9 mouse cellular contexts compared by ENCODE assay signal in the genomic region with DNA sequence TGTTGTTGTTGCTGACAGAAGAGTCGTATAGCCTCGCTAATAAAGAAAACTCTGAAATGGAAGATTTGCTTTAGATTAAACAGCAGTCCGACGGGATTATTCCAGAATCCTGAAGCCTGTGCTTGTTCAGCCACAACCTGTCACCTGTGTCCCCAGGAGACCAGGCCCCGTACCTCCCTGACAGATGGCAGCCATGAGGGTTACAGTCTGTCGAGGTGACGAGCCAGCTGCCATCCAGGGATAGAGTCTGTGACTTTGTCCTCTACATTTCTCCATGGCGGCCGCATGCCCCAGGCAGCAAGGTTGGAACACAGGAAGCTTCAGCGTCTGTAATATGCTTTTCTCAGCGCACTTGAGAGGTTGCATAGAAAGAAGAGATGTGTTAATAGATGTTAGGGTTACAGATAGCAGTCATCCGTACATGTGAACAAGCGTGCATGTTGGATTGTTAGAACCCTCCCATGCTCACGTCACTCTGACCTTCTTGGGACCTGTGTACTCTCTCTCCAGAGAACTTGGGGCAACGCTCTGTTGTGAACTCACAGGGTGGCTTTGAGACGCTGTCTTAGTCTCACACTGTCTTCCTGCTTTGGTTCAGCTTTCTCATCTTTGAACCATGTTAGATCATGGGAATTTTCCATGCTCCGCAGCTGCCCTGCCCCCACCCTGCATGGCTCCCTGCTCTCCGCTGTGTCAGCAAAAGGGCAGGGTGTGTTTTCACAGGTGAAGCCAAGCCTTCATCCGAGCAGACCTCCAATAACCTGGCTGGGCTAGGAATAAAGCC.
DNase-seq lines count a peak whose midpoint lies in the region; ATAC-seq lines count a peak whose summit lies in the region.
"Had no signal": no experiment of that assay in that cellular context is flagged by ENCODE, and none has a peak within 500 bp of the region (broad histone marks: within the 10 kb centered on the region; RNA-seq: fewer than 3 reads in every experiment).

No protein-coding gene starts in this region.

- H3K27ac ChIP-seq in hindbrain, embryonic 11.5 days (ENCODE audit: low read depth, low read length), result no peak overlapping the region
- no peak overlapping the region for H3K27ac ChIP-seq in hindbrain, embryonic 14.5 days
- H3K27ac ChIP-seq in hindbrain, embryonic 13.5 days, result peak overlapping the region; percentile 48; the same call in 1 of the 2 replicates
- H3K27ac ChIP-seq in limb, embryonic 10.5 days, result 0 out of 2 replicates have a peak overlapping the region, but pooled peaks have one; percentile 25
- H3K27ac ChIP-seq: left cerebral cortex, adult 2 months had no signal

- peak; percentile 11 for DNase-seq in hindbrain, embryonic 11.5 days (ENCODE audit: low spot score)
- DNase-seq in hindbrain, embryonic 14.5 days (ENCODE audit: low spot score), result no peak
- DNase-seq in cerebellum, adult 18-20 months, result peak; percentile 89 to 91
- no peak for DNase-seq in limb, embryonic 10.5 days (ENCODE audit: low spot score)
- DNase-seq in spleen, postnatal 10 days (ENCODE audit: low spot score in 2 of 2), result no peak
- no peak for DNase-seq in right cerebral cortex, postnatal 4 days

- 72% methylated on average over 19 of the region's 19 CpGs for WGBS in hindbrain, embryonic 11.5 days
- WGBS in hindbrain, embryonic 14.5 days, result 68% methylated on average over 19 of the region's 19 CpGs
- WGBS in hindbrain, embryonic 13.5 days, result 76% methylated on average over 19 of the region's 19 CpGs
- 91% methylated on average over 19 of the region's 19 CpGs for WGBS in limb, embryonic 10.5 days

- no peak for ATAC-seq in hindbrain, embryonic 11.5 days (ENCODE audit: low FRiP score)
- no peak for ATAC-seq in hindbrain, embryonic 14.5 days (ENCODE audit: low FRiP score)
- no peak for ATAC-seq in hindbrain, embryonic 13.5 days (ENCODE audit: low FRiP score)
- no peak for ATAC-seq in megakaryocyte progenitor cell, adult 5-6 weeks (replicated peaks; ENCODE audit: poor library complexity)

- no peak overlapping the region for H3K9ac ChIP-seq in hindbrain, embryonic 11.5 days (ENCODE audit: low read depth, low read length)
- no peak overlapping the region for H3K9ac ChIP-seq in hindbrain, embryonic 14.5 days
- H3K9ac ChIP-seq in hindbrain, embryonic 13.5 days, result no peak overlapping the region

- no peak overlapping the region for H3K4me3 ChIP-seq in hindbrain, embryonic 11.5 days (ENCODE audit: low read depth, low read length)
- H3K4me3 ChIP-seq in hindbrain, embryonic 14.5 days (replicated peaks; ENCODE audit: low read length), result no peak overlapping the region
- no peak overlapping the region for H3K4me3 ChIP-seq in hindbrain, embryonic 13.5 days
- H3K4me3 ChIP-seq in limb, embryonic 10.5 days, result no peak overlapping the region
- H3K4me3 ChIP-seq: left cerebral cortex, adult 2 months had no signal

- H3K4me1 ChIP-seq in hindbrain, embryonic 11.5 days (replicated peaks; ENCODE audit: control insufficient read depth, insufficient read depth, low read length), result no peaks in the 10 kb centered on the region
- 0 out of 2 replicates have a peak, but pooled peaks cover 7% of the 10 kb centered on the region for H3K4me1 ChIP-seq in hindbrain, embryonic 14.5 days (replicated peaks; ENCODE audit: control insufficient read depth, insufficient read depth, low read length)
- peaks cover 7% of the 10 kb centered on the region for H3K4me1 ChIP-seq in hindbrain, embryonic 13.5 days (replicated peaks)
- 0 out of 2 replicates have a peak, but pooled peaks cover 4% of the 10 kb centered on the region for H3K4me1 ChIP-seq in limb, embryonic 10.5 days

- no peak overlapping the region for H3K4me2 ChIP-seq in hindbrain, embryonic 11.5 days (replicated peaks; ENCODE audit: low read depth, low read length)
- H3K4me2 ChIP-seq in hindbrain, embryonic 14.5 days (replicated peaks), result no peak overlapping the region
- H3K4me2 ChIP-seq in hindbrain, embryonic 13.5 days, result no peak overlapping the region

- no peaks in the 10 kb centered on the region for H3K27me3 ChIP-seq in hindbrain, embryonic 11.5 days (ENCODE audit: control insufficient read depth, insufficient read depth, low read length)
- no peaks in the 10 kb centered on the region for H3K27me3 ChIP-seq in hindbrain, embryonic 14.5 days (ENCODE audit: control insufficient read depth, insufficient read depth, low read length)
- no peaks in the 10 kb centered on the region for H3K27me3 ChIP-seq in hindbrain, embryonic 13.5 days
- no peaks in the 10 kb centered on the region for H3K27me3 ChIP-seq in limb, embryonic 10.5 days (ENCODE audit: low read depth, poor library complexity, severe bottlenecking)

- H3K9me3 ChIP-seq in hindbrain, embryonic 11.5 days (ENCODE audit: control insufficient read depth, low read length), result no peaks in the 10 kb centered on the region
- no peaks in the 10 kb centered on the region for H3K9me3 ChIP-seq in hindbrain, embryonic 14.5 days (ENCODE audit: control insufficient read depth, low read length)
- H3K9me3 ChIP-seq in hindbrain, embryonic 13.5 days, result no peaks in the 10 kb centered on the region
- no peaks in the 10 kb centered on the region for H3K9me3 ChIP-seq in limb, embryonic 10.5 days (replicated peaks)

- H3K36me3 ChIP-seq in hindbrain, embryonic 11.5 days (ENCODE audit: control insufficient read depth, insufficient read depth, low read length), result no peaks in the 10 kb centered on the region
- H3K36me3 ChIP-seq in hindbrain, embryonic 14.5 days (replicated peaks; ENCODE audit: control insufficient read depth, insufficient read depth), result no peaks in the 10 kb centered on the region
- H3K36me3 ChIP-seq in hindbrain, embryonic 13.5 days, result no peaks in the 10 kb centered on the region
- H3K36me3 ChIP-seq in limb, embryonic 10.5 days, result peaks cover 19% of the 10 kb centered on the region

Comparison
In these comparisons a context has a peak if more than half of its experiments do, and no peak if none do; other contexts are left out.
1. DNase-seq: peak in hindbrain, embryonic 11.5 days (single experiment) and cerebellum, adult 18-20 months (2 of 2); none in hindbrain, embryonic 14.5 days (single experiment), limb, embryonic 10.5 days (single experiment), spleen, postnatal 10 days (0 of 2) and right cerebral cortex, postnatal 4 days (single experiment).
2. H3K27ac ChIP-seq: peak in hindbrain, embryonic 13.5 days (single experiment) and limb, embryonic 10.5 days (single experiment); none in hindbrain, embryonic 11.5 days (single experiment) and hindbrain, embryonic 14.5 days (single experiment).